Mouse (Mus musculus) right cerebral cortex, adult 2 months (tissue): ENCODE data around the gene Raet1e.
"Not testable (repeated sequence)": the region's sequence is repeated elsewhere in the genome, so short reads cannot be mapped to it uniquely, and the experiment has no call there.

Experiments
- DNase-seq, 2 experiments: peaks; one replicate each; pipeline ENCODE4 v3.0.0; 2021 to 2022; ENCODE audit warnings: low spot score in 2 of 2

Raet1e gene

DNA sequence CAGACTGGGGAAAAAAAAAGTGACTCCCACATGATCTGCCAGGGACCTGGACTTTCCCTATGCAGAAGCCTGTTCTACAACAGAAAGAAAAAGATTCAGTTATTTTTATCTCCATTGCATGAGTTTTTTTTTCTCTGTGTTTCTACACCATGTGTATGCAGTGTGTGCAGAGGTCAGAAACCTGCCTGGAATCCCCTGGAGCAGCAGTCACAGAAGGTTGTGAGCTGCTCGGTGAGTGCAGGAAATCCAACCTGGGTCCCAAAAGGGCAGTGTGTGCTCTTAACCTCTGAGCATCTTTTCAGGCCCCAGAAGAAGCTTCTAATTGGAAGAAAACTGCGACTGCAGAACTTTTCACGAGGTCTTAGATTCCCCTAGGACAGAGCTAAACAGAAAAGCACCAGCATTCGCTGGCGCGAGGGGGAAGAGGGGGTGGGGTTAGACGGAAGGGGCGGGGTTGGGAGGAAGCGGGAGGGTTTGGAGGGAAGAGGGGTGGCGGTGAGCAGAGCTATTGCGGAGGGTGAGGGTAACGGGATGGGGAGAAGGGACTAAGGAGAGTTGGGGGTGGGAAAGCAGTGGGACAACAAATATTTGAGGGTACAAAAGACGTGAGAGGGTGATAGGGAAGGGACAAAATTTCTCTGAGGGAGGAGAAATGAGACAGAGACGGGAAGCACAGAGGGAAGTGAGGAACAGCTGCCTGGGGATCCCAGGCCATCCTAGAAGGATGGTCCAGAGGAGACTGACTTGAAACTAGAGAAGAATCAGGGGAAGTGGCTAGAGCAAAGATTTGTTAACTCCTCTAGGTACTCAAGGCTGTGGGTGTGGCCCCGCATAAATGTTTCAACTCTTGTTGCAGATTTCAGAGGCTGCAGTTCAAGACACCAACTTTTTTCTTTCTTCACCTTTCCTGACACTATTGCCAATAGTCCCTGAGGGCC, 203.3 kb downstream of the Raet1e start:
- DNase-seq, result not testable (repeated sequence)

DNA sequence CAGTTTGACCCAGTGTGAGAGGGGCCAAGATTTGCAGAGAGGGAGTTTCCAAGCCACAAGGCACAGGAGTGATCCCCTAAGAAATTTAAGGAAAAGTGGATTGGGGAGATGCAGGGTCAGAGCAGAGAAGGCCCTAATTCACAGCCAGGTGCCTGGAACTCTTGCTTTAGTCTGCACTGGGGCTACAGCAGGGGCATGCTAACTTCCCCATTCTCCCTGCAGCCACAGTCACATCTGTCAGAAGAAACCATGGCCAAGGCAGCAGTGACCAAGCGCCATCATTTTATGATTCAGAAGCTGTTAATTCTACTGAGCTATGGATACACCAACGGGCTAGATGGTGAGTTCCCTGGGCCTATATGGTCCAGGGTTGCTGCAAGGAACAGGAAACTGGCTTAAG, 204.1 kb downstream of the Raet1e start:
- DNase-seq, result not testable (repeated sequence)

DNA sequence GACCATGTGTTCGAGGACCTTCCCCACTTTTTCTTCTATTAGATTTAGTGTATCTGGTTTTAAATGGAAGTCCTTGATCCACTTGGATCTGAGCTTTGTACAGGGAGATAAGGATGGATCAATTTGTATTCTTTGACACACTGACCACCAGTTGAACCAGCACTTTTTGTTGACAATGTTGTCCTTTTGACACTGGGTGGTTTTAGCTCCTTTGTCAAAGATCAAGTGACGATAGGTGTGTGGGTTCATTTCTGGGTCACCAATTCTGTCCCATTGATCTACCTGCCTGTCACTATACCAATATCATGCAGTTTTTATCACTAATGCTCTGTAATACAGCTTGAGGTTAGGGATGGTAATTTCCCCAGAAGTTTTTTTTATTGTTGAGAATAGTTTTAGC, 206.5 kb downstream of the Raet1e start:
- DNase-seq, result not testable (repeated sequence)

DNA sequence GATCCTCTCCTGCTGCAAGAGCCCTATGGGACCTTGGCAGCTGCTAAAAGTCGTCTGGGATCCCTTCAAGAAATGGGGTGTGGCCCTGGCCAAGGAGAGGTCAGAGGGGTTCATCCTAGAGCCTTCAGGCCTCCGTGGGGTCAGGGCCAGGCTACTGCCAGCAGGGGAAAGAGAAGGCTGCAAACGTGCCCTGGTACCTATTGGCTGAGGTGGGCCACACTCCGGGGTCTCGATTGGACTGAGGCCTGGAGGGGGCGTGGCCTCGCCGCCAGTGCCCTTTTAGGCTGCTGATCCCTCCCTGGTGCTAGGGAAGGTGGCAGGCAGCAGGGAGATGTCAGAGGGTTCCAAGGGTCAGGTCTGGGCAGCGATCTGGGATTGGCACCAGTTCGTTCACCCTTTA, 222.9 kb downstream of the Raet1e start:
- DNase-seq, result not testable (repeated sequence)

DNA sequence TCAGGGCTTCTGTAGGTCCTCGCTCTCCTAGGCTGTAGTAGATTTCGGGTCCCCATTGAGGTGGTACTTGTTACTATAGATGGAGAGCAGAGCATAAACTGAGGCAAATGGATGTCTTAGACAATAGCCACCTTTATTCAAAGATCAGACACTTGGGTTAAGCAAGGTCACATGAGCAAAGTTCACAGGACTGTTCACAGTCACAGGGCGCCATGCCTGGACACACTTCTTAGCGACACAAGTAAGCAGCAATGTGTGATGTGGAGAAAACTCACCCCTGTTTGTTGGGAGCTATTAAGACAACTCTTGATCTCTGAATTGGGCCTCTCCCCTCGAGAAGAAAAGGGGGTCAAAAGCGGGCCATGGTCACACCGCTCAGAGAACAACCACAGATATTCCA, 231.8 kb downstream of the Raet1e start:
- DNase-seq, result not testable (repeated sequence)

DNA sequence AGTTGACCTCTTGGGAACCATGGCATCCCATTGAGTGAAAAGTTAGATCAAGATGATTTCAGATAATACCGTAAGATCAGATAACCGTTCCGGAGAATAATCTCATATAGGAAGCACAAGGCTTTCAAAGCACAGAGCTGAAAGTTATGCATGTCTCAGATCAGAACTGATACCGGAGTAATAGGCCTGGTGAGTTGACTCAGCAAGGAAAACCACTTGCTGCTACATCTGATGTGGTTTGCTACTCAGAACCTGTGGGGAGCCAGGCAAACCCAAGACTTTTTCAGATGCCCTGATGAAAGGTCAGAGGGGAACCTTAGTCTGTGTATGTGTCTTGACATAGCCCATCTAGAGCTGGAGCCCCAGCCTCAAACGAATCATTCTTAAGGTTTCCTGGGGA, 233.2 kb downstream of the Raet1e start:
- not testable (repeated sequence) for DNase-seq

DNA sequence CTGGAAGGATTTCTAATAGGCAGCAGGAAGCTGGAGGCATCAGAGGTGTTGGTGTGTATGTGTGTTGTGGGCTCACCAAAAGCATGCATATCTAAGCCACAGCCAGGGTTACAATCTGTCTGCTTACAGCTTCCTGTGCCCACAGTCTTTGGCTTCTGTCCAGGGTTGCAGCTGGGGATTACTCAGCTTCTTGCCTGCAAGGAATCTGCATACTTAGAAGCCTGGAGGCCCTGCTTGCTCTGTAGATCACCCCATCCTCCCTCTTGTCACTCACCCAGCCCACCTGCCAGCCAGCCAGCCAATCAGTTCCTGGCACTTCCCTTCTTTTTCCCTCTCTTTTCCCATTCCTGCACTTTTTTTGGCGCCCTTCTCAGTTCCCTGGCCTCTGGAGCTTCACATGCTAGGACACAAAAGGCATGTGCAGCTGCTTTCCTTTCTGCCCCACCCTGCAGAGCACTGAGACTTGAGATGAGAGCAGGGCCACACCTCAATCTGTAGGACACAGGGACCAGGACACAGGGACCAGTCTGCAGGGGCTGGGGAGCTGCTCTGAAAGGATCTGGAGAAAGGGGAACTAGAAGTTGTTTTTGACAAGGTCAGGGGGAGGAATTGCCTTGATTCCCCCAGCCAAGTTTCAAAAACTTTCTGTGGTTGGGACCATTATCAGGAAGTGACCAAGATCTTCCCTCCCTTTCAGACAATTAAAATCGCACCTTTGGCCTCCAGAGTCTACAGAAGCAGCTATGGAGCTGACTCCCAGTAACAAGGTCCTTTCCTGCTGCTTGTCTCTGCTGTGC, 234.9 kb downstream of the Raet1e start:
- DNase-seq, result not testable (repeated sequence)

DNA sequence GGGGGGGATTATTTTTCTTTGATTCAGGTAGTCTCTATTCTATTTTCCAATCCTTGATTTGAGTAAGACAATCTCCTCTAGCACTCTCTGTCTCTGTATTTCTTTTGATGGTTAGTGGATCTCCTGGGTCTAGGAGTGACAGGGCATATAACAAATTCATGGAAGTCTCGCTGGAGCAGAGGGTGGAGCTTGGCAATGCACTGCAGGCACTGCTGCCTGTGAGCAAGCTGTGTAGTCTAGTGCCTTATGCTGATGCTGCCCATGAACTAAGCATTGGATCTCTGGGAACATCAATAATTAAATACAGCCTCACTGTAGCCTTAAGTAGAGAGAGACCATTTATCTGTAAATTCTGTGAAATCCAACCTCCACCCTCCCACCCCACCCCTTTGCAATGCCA, 238.3 kb downstream of the Raet1e start:
- not testable (repeated sequence) for DNase-seq

DNA sequence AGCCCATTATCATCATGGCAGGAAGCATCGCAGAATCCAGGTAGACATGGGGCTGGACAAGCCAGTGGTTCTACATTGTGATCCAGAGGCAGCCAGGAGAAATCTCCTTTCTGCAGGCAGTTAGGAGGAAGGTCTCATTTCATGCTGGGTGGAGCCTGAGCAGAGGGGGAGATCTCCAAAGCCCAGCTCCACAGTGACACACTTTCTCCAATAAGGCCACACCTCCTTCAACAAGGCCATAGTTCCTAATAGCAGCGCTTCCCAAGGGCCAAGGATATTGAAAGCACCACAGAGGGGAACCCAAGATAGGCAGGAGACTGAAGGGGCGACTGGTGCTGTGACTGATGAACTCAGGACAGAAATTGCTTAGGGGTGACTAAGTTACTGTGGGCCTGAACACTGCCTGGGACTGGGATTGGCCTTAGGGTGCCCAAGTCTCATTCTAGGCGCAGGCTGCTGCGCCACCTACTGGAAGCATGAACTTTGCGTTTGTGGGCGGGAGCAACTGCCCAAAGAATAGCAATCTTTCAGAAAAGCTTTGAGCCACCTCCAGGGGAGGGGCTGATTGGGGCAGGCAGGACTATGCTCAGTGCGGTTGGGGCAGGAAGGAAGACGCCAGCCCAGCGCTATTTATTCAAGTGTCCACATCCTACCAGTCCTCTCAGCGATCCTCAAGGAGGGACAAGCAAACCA, 244.0 kb downstream of the Raet1e start:
- peak; percentile 21 to 23 for DNase-seq

DNA sequence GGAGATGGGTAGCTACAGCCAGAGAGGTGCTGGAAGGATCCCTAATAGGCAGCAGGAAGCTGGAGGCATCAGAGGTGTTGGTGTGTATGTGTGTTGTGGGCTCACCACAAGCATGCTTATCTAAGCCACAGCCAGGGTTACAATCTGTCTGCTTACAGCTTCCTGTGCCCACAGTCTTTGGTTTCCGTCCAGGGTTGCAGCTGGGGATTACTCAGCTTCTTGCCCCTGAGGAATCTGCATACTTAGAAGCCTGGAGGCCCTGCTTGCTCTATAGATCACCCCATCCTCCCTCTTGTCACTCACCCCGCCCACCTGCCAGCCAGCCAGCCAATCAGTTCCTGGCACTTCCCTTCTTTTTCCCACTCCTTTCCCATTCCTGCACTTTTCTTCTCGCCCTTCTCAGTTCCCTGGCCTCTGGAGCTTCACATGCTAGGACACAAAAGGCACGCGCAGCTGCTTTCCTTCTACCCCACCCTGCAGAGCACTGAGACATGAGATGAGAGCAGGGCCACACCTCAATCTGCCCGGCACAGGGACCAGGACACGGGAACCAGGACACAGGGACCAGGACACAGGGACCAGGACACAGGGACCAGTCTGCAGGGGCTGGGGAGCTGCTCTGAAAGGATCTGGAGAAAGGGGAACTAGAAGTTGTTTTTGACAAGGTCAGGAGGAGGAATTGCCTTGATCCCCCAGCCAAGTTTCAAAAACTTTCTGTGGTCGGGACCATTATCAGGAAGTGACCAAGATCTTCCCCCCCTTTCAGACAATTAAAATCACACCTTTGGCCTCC, 255.5 kb downstream of the Raet1e start:
- DNase-seq, result peak; percentile 3 to 38
